Mouse (Mus musculus): ENCODE measurements around the gene Ext2. TPM values are rescaled to one million over a fixed set of nuclear protein-coding genes. Genes with fewer than 3 reads are reported as not detected.

The Ext2 gene
- polyA plus RNA-seq, 1 experiment from 2014 or later: 29.6 TPM

Other genes starting within 250 kb of the Ext2 start
- gene Alx4, start 180.2 kb downstream of the Ext2 start, polyA plus RNA-seq (2015; fragmentation: Nextera tagmentation; extraction: Ambion mirVana): 0.05 and 0.06 TPM in 2 replicates
- gene Accs, start 27.4 kb upstream of the Ext2 start, polyA plus RNA-seq (2015; fragmentation: Nextera tagmentation; extraction: Ambion mirVana): 0.97 and 1.6 TPM in 2 replicates
- 0.21 TPM in 1 of 2 replicates, not detected in the other for gene Accsl, start 46.6 kb upstream of the Ext2 start, polyA plus RNA-seq (2015; fragmentation: Nextera tagmentation; extraction: Ambion mirVana)
- gene Gm13889, start 134.6 kb upstream of the Ext2 start, polyA plus RNA-seq (2015; fragmentation: Nextera tagmentation; extraction: Ambion mirVana): 1.7 and 2.2 TPM in 2 replicates
- not detected in 2 replicates for gene Gm27027, start 173.8 kb upstream of the Ext2 start, polyA plus RNA-seq (2015; fragmentation: Nextera tagmentation; extraction: Ambion mirVana)
- gene Alkbh3, start 188.2 kb upstream of the Ext2 start, polyA plus RNA-seq (2015; fragmentation: Nextera tagmentation; extraction: Ambion mirVana): 34.6 and 37.2 TPM in 2 replicates